Mouse (Mus musculus): ENCODE measurements around the gene Hspb8. TPM values are rescaled to one million over a fixed set of nuclear protein-coding genes. Genes with fewer than 3 reads are reported as not detected.
A peak's percentile ranks its signal among the peaks of the same experiment; 100 is the strongest.
"Not testable (repeated sequence)": the region's sequence is repeated elsewhere in the genome, so short reads cannot be mapped to it uniquely, and the experiment has no call there.

Gene Hspb8
- total RNA-seq, 4 experiments from 2014 or later = 239 to 425 (median 325) TPM

DNA sequence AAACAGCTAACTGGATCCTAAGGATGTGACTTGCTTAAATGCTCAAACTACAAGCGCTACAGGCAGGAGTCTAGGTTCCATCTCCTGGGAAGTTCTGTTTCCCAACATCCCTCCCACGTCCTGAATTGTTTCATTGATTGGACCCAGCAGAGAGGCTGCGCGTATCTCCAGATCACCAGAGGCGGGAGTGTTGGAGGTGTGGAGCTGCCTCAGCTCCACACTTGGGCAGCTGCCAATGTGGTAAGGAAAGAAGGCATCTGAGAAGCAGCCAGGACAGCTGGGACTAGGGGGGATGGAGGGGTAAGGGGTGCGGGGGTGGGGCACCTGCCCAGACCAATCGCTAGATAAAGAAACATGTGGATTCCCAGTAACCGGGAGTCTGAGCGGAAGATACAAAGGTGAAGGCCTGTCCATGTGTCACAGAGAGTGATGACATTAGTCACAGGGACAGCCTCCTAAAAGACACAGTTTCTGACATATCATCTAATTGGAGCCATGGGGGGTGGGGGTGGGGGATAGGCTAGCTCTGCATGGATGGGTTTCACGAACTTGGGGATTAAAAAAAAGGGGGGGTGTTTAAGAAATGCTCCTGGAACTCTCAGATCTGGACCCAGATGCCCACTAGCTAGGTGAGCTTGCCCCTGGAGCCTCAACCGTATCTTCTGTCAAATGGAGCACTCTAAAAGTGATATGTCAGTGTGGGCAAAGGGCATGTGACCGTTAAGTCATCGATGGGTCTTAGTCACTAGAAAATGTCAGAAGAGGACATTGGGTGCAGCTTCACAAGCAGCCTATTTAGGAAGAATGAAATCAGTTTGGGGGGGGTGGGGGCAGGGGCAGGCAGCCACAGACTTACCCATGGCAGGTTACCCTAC, 12.5 kb upstream of the Hspb8 start:
- DNase-seq (ENCODE audit: low spot score in 2 of 2) = peak in 1 of 2 experiments; percentile 50

DNA sequence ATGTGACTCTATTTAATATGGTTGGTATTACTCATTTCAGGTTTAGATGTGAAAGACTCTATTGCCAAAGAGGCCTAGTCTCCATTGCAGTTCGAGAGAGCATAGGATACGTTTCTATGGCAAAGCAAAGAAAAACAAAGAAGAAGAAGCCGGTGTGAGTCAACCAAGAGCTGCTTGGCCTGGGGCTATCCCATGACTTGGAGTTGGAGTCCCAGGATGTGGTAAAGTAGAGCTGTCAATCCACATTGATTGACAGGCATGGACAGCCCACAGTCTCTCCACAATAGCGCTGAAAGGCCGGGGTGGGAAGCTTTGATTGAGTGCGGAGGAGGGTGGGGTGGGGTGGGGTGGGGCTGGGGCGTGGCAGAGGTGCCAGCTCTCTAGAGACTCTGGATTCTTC, 10.2 kb upstream of the Hspb8 start:
- DNase-seq (ENCODE audit: low spot score in 2 of 2) = no peak

DNA sequence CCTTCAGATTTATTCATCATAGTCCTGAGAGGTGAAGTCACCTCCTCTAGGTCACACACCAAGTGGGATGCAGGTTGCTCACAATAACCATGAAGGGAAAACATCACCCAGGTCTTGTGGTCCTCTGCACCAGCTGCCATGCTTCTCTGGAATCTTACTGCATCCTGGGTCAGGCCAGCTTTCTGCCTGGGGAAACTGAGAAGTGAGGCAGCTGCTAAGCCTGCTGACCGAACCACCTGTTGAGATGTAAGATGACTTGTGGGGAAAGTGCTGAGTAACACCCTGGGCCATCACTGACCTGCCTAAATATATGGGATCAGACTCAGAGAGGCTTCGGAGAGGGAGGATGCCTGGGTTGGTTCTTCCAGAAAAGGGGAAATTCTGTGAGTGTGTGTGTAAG, 4.0 kb upstream of the Hspb8 start:
- DNase-seq (ENCODE audit: low spot score in 2 of 2) = peak in 1 of 2 experiments; percentile 56

DNA sequence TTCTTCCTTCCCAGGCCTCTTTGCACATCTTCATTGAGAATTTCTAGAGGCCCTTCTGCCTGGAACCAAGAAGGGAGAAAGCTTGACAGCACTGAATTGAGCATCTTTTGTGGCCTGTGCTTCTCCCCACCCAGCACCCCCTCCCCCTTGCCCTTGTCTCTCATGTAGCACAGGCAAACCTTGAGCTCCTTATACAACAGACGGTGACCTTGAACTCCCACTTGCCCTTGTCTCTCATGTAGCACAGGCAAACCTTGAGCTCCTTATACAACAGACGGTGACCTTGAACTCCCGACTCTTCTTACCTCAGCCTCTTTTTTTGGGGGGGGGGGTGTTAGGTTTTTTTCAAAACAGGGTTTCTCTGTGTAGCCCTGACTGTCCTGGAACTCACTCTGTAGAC, 3.0 kb upstream of the Hspb8 start:
- not testable (repeated sequence) for DNase-seq (ENCODE audit: low spot score in 2 of 2)

DNA sequence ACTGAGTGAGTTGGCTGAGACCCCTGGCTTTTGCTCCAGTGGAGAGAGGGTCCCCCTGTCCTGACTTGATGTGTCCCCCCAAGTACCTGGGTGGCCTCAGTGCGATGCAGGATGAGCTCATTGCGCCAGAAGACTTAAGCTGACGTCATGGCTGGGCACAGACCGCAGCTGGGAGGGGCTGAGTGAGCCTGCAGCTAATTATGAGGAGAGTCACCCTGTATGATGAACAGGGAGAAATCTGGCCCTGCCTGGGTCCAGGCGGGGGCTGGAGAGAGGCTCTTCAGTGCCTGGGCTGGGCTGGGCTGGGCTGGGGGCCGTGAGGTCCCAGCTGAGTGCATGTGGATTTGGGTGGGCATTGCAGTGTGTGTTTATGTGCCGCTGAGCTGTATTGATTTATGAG, 2.6 kb upstream of the Hspb8 start:
- DNase-seq (ENCODE audit: low spot score in 2 of 2) = peak in 1 of 2 experiments; percentile 62

DNA sequence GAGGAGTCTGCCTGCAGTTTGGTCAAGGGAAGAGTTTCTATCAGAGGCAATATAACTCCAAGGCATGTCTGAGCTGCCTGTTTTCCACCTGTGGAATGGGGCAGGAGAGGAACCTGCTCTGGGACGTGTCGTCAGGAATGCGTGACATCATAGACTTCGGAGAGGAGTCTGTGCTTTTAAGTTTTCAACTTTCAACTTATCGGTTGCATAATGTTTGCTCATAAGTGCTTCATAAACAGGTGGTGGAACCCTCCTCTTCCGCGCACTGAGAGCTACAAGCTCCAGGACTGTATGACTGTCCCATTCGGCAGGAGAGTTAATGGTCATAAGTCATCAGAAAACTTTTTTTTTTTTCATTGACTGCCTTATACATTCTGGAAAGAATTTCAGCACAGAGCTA, 1.1 kb upstream of the Hspb8 start:
- no peak for DNase-seq (ENCODE audit: low spot score in 2 of 2)

DNA sequence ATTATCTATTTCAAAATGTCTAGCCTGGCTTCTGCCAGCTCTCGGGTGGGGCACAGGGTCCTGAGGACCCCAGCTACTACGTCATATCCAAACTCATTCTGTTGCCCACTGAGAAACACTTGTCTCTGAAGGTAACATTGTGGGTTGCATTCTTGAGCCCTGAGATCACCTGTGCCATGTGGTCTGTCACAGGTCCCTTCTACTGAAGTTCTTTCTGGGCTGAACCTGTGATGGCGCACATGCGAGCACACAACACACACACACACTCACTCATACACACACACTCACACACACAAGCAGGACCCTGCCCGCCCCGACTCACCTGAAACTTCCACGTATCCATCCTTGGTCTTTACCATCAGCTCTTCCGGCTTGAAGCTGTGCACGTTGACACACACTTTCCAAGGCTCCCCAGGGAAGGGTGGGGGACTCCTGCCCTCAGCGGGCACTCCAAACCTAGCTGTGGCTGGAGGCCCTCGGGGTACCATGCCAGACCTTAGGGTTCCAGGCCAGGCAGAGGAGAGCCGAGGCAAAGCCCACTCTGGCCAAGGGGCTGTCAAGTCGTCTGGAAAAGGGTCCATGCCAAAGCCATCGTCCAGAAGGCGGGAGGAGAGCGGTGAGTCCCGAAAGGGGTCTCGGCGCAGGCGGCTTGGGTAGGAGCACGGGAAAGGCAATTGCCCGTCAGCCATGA, 728 bp downstream of the Hspb8 start:
- DNase-seq (ENCODE audit: low spot score in 2 of 2) = peak in 1 of 2 experiments; percentile 25

DNA sequence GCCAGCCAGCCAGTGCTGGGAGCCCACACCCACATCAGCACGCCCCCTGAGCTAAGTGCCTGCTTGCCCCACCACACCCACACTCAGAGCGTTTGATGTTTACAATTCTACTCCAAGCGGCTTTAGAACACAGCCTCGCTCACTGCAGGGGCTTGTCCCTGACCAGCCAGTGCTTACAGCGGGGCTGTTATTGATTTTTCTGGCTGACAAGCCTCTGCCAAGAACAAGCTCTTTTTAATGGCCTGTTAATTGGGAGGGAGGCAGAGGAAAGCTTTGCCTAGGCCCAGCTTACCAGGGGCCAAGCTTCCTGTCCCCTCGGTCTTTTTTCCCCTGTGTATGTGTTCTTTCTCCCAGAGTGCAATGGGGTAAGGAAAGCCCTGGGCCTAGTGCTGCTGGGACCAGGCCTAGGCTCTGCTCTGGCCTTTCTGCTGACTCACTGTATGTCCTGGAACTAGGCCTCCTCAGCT, 1.9 kb downstream of the Hspb8 start:
- DNase-seq (ENCODE audit: low spot score in 2 of 2) = peak in 1 of 2 experiments; percentile 47

DNA sequence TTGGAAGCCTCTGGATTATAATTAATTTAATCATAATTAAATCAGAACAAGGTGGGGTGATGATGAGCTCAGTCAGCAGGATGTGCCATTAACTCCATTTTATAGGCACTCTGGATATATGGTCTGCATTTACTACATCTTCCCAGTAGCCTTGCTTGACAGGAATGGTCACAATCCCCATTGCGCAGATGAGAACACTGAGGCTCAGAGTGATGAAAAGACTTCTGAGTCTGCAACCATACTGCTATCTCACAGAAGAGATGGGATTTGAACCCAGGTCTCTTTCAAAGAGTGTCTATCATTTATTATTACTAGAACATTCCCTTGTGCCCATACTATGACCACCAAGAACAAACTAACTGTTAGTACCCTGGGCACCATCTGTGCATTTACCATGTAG, 2.5 kb downstream of the Hspb8 start:
- no peak for DNase-seq (ENCODE audit: low spot score in 2 of 2)

DNA sequence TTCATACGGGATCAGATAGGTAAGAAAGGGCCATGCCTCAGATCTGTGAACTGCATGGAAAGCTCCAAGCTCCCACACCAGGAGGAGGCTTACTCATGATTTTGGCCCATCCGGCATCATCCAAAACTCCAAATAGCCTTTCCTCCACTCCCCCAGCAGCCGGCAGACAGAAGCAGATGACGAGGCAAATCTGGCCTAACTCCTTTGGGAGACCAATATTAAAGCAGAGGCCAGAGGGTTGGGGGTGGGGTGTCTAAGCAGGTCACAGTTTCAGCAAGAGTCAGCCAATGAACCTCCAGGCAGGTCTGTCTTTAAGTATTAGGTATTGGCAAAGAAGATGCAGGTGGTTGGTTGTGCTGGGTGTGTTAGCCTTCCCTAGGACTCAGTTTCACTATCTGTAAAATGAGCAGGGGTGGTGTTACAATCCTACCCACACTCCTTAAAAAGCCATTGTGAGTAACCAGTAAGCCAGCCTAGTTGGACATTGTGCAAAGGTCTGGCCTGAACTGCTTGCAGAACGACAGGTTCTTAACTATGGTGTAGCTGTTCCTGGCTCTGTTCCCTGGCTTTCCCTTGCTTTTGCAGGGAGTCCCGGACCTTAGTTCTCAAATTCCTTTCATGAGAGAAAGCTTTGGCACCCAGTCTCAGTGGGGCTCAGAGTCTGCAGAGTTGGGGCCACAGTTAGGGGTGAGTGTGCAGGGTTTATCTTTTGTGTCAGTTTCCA, 3.2 kb downstream of the Hspb8 start:
- peak; percentile 47 to 57 for DNase-seq (ENCODE audit: low spot score in 2 of 2)

DNA sequence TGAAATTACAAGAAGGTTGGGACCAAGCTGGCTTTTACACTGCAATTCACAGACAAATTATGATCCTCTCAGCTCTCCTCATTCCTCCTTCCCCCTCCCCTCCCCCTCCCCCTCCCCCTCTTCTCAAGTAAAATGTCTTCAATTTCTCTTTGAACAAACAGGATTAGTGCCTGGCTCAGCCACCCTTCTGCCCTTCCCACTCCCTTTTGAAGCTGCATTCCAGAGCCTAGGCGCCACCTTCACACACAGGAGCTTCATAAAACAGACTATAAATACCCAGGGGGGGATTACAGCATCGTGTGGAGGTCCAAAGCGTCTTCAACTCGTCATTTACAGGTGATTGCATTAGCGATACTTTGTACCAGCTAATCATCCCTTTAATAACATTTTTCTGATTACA, 6.5 kb downstream of the Hspb8 start:
- no peak for DNase-seq (ENCODE audit: low spot score in 2 of 2)

DNA sequence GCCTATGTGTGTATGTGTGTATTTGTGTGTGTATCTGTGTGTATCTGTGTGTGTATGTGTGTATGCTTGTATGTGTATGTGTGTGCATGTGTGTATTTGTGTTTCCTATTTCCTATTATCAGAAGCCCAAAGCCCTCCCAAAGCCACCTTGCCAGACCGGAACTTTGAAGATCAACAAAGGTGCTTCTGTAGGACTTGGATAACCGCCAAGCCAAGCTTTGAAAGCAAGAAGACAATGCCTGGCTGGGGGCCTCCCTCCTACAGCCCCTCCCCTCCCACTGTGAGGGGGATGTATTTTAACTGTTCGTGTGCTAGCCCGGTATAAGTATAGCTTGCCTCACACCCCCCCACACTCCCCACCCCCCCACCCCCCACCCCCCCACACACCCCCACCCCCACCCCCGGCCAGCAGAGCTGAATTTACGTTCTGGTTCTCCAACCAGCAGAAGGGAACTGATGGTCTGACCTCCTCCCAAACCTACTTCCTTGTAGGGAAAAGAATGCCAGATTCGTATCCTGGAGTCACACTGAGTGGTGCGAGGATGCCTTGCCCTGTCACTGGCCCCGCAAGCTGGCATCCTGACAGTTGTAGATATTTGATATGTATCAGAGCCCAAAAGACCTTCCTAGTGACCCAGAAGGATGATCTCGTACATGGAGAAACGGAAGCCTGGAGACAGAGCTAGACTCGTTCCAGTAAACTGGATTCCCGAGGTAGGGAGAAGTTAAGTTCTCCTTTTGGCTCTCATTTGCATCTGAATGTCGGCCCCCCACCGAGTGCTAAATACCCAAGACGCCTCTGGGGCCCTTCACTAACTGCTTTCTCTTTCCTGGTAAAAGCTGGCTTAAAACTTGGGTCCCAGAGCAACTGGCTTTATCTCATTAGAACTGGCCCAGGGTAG, 12.7 kb downstream of the Hspb8 start:
- no peak for DNase-seq (ENCODE audit: low spot score in 2 of 2)

DNA sequence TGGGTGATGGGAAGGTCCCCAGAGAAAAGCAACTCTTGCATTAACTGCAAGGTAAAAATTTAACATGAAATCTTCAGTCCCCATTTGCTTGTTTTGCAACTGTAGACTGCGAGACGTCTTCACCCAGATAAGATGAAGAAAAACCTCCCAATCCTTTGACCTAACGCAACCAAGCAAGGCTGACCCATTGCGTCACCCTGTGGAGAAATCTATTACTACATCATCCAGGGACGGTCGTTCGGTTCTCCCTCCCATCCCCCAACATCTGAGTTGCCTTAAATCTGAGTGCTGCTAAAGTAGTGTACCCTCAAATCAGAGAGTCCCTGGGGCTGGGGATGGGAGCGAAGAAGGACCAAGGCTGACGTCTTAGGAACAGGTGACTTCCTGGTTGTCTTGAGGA, 13.7 kb downstream of the Hspb8 start:
- DNase-seq (ENCODE audit: low spot score in 2 of 2) = no peak

DNA sequence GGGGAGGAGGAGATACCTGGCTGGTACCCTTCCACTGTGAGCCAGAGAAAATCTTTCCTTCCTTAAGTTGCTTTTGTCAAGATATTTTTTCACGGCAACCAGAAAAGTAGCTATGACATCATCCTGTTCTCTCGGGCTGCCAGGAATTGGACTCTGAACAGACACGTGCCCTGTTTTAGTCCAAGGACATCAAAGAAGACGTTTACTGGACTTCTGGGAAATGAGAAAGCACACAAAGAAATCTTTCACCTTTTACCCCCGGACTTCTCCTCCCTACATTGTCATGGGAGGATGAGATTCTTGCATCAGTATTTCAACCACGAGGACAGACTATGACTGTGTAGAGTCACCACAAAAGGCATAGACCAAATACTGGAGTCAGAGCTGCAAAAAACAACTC, 14.7 kb downstream of the Hspb8 start:
- no peak for DNase-seq (ENCODE audit: low spot score in 2 of 2)

DNA sequence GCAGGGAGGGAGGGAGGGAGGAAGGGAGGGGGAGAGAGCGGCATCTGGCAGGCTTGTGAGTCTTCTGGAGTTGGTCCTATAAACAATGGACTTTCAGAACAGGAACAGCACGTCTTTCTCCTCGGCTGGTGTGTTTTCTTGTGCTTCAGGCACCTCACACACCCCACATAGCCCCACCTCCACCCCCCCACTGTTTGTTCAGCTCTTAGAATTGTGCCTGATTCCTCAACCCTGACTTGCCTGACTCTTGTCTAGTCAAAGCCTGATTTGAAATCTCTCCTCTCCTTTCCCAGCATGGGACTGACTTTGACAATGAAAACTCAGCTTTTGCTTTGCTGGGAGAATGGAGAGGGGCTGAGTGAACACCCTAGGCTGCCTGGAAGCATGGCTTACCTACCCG, 15.3 kb downstream of the Hspb8 start:
- DNase-seq (ENCODE audit: low spot score in 2 of 2) = no peak

DNA sequence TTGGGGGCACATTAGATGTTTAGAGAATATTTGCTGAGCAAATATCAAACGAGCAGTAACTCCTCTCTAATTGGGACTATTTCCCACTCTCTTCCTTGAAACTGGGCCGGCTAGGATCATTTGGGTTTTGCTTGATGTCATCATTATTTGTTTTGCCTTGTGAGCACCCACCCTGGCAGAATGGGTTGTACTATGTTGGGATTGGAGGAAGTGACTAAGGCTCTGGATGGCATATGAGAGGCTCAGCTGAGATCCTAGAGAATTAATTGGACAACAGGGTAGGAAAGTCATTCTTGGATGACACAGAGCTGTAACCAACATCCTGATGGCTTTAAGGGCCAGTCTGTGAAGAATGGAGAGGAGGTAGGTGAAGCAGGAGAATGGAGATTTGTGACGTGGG, 16.2 kb downstream of the Hspb8 start:
- no peak for DNase-seq (ENCODE audit: low spot score in 2 of 2)

DNA sequence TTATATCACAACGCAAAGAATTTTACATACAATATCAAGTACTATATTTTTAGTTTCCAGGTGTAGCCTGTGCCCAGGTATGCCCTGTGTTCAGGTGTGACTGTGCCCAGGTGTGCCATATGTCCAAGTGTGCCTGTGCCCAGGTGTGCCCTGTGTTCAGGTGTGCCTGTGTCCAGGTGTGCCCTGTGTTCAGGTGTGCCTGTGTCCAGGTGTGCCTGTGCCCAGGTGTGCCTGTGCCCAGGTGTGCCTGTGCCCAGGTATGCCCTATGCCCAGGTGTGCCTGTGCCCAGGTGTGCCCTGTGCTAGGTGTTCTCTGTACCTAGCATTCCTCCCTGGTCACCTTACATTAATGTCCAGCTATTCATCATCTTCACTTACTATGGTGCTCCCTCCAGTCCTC, 16.7 kb downstream of the Hspb8 start:
- DNase-seq (ENCODE audit: low spot score in 2 of 2) = no peak

DNA sequence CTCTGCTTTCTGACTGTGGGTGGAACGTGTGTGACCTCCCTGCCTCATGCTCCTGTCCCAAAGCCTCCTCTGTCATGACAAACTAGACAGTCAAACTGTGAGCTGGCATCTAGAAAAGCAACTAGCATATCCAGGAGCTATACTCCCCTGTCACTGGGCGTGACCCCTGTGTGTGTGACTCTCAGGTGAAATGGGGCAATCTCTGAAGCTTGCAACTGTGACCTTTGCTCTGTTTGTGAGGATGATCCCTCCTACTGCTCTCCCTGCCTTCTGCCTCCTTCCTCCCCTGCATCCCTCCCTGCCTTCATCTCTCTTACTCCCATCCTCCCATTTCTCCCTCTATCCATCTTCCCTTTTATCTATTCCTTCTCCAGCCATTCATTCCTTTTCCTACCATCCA, 18.6 kb downstream of the Hspb8 start:
- no peak for DNase-seq (ENCODE audit: low spot score in 2 of 2)

DNA sequence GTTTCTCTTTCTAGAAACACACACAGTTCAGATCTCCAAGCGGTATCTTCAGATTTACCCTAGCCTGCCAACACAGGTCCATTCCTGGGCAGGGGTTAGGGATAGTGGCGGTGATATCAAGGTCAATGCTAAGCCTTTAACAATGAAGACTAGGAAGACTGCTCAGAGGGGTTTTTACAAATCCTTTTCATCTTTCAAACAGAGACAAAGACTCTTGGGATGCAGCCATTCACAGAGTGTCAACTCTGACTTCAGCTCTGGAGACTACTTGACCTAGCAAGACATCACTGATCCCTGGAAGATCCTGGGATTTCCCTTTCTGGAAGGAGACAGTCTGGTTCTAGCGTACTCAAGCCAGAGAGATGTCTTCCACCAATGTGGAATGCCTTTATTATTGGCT, 21.9 kb downstream of the Hspb8 start:
- DNase-seq (ENCODE audit: low spot score in 2 of 2) = no peak

DNA sequence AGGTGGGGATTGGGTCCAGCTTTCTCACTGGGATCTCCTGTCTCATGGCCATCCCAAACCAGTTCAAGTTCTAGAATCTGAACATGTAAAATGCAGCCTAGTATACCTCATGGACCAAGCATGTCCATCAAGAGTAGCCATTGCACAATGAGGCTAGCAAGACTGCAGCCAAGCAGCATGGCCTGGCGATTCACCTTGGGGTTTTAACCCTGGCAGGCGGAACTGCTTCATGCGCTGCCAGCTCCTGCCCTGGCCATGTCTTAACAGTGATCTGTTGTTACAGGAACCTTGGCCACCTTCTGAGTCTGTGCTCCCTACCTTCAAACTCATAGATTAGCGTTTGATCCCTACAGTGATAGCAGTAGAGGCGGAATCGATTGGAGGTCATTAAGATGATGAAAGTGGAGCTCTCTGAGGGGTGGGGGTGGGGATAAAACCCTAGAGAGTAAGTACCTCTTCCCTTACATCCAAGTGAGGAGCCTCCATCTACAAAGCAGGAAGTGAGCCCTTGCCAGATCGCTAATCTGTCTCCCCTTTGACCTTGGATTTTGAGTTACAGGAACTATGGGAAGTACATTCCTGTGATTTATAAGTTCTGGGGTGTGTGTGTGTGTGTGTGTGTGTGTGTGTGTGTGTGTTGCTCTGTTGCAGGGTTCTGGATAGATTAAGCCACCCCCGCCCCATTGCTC, 22.5 kb downstream of the Hspb8 start:
- no peak for DNase-seq (ENCODE audit: low spot score in 2 of 2)
